Mouse (Mus musculus) neural tube, embryonic 11.5 days (tissue): ENCODE measurements around the gene Atxn3. TPM values are rescaled to one million over a fixed set of nuclear protein-coding genes. Genes with fewer than 3 reads are reported as not detected.

Source experiments
- ATAC-seq: fragments of 200-750 bp; cut with Nextera tagmentation; 2 replicates; pipeline ENCODE4 v1.8.0; 2017; ENCODE audit warnings: moderate number of reproducible peaks, mild to moderate bottlenecking, moderate TSS enrichment, moderate library complexity; ENCODE audit not compliant: insufficient read depth, low FRiP score, low TSS enrichment
- DNase-seq: peaks from one replicate; pipeline ENCODE4 v3.0.0-alpha.2; 2015; ENCODE audit warnings: low spot score
- H3K27ac ChIP-seq: fragments of 300-500 bp; sonication (generic); 2 replicates; pipeline ENCODE4 v1.5.1; 2014; ENCODE audit warnings: low read depth, mild to moderate bottlenecking, low read length
- H3K27me3 ChIP-seq: fragments of 300-500 bp; sonication (generic); 2 replicates; pipeline ENCODE4 v1.6.1; 2014; ENCODE audit warnings: mild to moderate bottlenecking, low read length, mixed read lengths; ENCODE audit not compliant: control insufficient read depth, insufficient read depth
- H3K36me3 ChIP-seq: fragments of 300-500 bp; sonication (generic); 2 replicates; pipeline ENCODE4 v1.6.1; 2014; ENCODE audit warnings: mild to moderate bottlenecking, low read length, moderate library complexity, mixed read lengths; ENCODE audit not compliant: control insufficient read depth, insufficient read depth
- H3K4me1 ChIP-seq: fragments of 300-500 bp; sonication (generic); 2 replicates; pipeline ENCODE4 v1.6.1; 2014; ENCODE audit warnings: low read length, mixed read lengths; ENCODE audit not compliant: control insufficient read depth, insufficient read depth
- H3K4me2 ChIP-seq: fragments of 300-500 bp; sonication (generic); 2 replicates; pipeline ENCODE4 v1.6.1; 2014; ENCODE audit warnings: low read depth, mild to moderate bottlenecking, moderate library complexity
- H3K4me3 ChIP-seq: fragments of 300-500 bp; sonication (generic); 2 replicates; pipeline ENCODE4 v1.5.1; 2014; ENCODE audit warnings: low read depth, low read length
- H3K9ac ChIP-seq: fragments of 300-500 bp; sonication (generic); 2 replicates; pipeline ENCODE4 v1.6.1; 2014; ENCODE audit warnings: mild to moderate bottlenecking, low read length
- H3K9me3 ChIP-seq: fragments of 300-500 bp; sonication (generic); 2 replicates; pipeline ENCODE4 v1.6.1; 2016; ENCODE audit warnings: low read length; ENCODE audit not compliant: control insufficient read depth
- WGBS: fragments of 180-500 bp; shearing (Covaris S2); extraction: QIAGEN DNeasy Blood & Tissue Kit; methylation state at CpG from one replicate; pipeline ENCODE4 v1.1.7; 2014; 5-methylcytosine and 5-hydroxymethylcytosine counted together
- polyA plus RNA-seq: library from polyadenylated mRNA; unstranded; fragments of >200 nt; fragmentation: Nextera tagmentation; extraction: Ambion mirVana; gene quantifications from 2 replicates; pipeline ENCODE4 v1.2.1, GENCODE M21; 2014

The Atxn3 gene
- polyA plus RNA-seq, 1 experiment from 2014 or later, result 14.1 TPM

GRCm38 (mm10) chr12:101905817-101906216 is 52.2 kb downstream of the Atxn3 start:
- Histone ChIP-seq H3K27me3 (no peaks in the 10 kb centered on the region), H3K9ac (no peak overlapping the region), H3K4me3 (no peak overlapping the region), H3K4me1 (no peaks in the 10 kb centered on the region), H3K27ac (no peak overlapping the region), H3K9me3 (no peaks in the 10 kb centered on the region), H3K36me3 (no peaks in the 10 kb centered on the region), H3K4me2 (no peak overlapping the region)
- DNase-seq (no peak), ATAC-seq (no peak)
- WGBS, result 90% methylated on average over 12 of the region's 12 CpGs

- ATAC-seq (no peak), DNase-seq (no peak)
- Histone ChIP-seq H3K4me2 (no peak overlapping the region), H3K27ac (no peak overlapping the region), H3K36me3 (no peaks in the 10 kb centered on the region), H3K4me1 (no peaks in the 10 kb centered on the region), H3K4me3 (no peak overlapping the region), H3K9me3 (no peaks in the 10 kb centered on the region), H3K9ac (no peak overlapping the region), H3K27me3 (no peaks in the 10 kb centered on the region)
- WGBS, result 87% methylated on average over 4 of the region's 4 CpGs
Observed at GRCm38 (mm10) chr12:101904906-101905305, 53.1 kb downstream of the Atxn3 start.

GRCm38 (mm10) chr12:101904170-101904569 is 53.9 kb downstream of the Atxn3 start:
- no peak overlapping the region for H3K4me3 ChIP-seq
- H3K4me2 ChIP-seq, result no peak overlapping the region
- H3K27ac ChIP-seq, result no peak overlapping the region
- no peak overlapping the region for H3K9ac ChIP-seq
- no peaks in the 10 kb centered on the region for H3K36me3 ChIP-seq
- no peaks in the 10 kb centered on the region for H3K27me3 ChIP-seq
- DNase-seq (no peak), ATAC-seq (no peak)
- H3K4me1 ChIP-seq, result no peaks in the 10 kb centered on the region
- whole genome bisulfite sequencing, result 94% methylated on average over 3 of the region's 3 CpGs
- H3K9me3 ChIP-seq, result no peaks in the 10 kb centered on the region

GRCm38 (mm10) chr12:101899671-101900245 is 58.3 kb downstream of the Atxn3 start:
- Histone ChIP-seq H3K9ac (no peak overlapping the region), H3K4me1 (no peaks in the 10 kb centered on the region), H3K4me2 (no peak overlapping the region), H3K36me3 (no peaks in the 10 kb centered on the region), H3K27ac (no peak overlapping the region), H3K9me3 (no peaks in the 10 kb centered on the region), H3K4me3 (no peak overlapping the region), H3K27me3 (no peaks in the 10 kb centered on the region)
- 95% methylated on average over 2 of the region's 2 CpGs for WGBS
- ATAC-seq, result no peak
- no peak for DNase-seq

- Histone ChIP-seq H3K27ac (no peak overlapping the region), H3K36me3 (no peaks in the 10 kb centered on the region), H3K4me3 (no peak overlapping the region), H3K9ac (no peak overlapping the region), H3K4me2 (no peak overlapping the region), H3K4me1 (no peaks in the 10 kb centered on the region), H3K9me3 (no peaks in the 10 kb centered on the region), H3K27me3 (no peaks in the 10 kb centered on the region)
- WGBS, result 96% methylated on average over 8 of the region's 8 CpGs
- no peak for DNase-seq
- ATAC-seq, result no peak
Observed at GRCm38 (mm10) chr12:101898966-101899365, 59.1 kb downstream of the Atxn3 start.

GRCm38 (mm10) chr12:101897113-101897512 is 60.9 kb downstream of the Atxn3 start:
- no peaks in the 10 kb centered on the region for H3K9me3 ChIP-seq
- 0 out of 2 replicates have a peak, but pooled peaks cover 3% of the 10 kb centered on the region for H3K36me3 ChIP-seq
- WGBS, result 78% methylated on average over 7 of the region's 7 CpGs

GRCm38 (mm10) chr12:101893296-101893695 is 64.8 kb downstream of the Atxn3 start:
- Histone ChIP-seq H3K4me2 (no peak overlapping the region), H3K36me3 (0 out of 2 replicates have a peak, but pooled peaks cover 3% of the 10 kb centered on the region), H3K27ac (no peak overlapping the region), H3K27me3 (no peaks in the 10 kb centered on the region), H3K4me3 (no peak overlapping the region), H3K9me3 (no peaks in the 10 kb centered on the region), H3K4me1 (no peaks in the 10 kb centered on the region), H3K9ac (no peak overlapping the region)
- ATAC-seq (no peak), DNase-seq (no peak)
- 90% methylated on average over 8 of the region's 8 CpGs for WGBS

More at GRCm38 (mm10) chr12:101897113-101897512, 60.9 kb downstream of the Atxn3 start:
- Histone ChIP-seq H3K4me2 (no peak overlapping the region), H3K27me3 (no peaks in the 10 kb centered on the region), H3K27ac (no peak overlapping the region), H3K9ac (no peak overlapping the region), H3K4me3 (no peak overlapping the region), H3K4me1 (no peaks in the 10 kb centered on the region)
- DNase-seq, result no peak
- ATAC-seq, result no peak

- Histone ChIP-seq H3K4me2 (no peak overlapping the region), H3K27ac (no peak overlapping the region), H3K4me3 (no peak overlapping the region), H3K9me3 (no peaks in the 10 kb centered on the region), H3K4me1 (no peaks in the 10 kb centered on the region), H3K27me3 (no peaks in the 10 kb centered on the region), H3K36me3 (0 out of 2 replicates have a peak, but pooled peaks cover 3% of the 10 kb centered on the region), H3K9ac (no peak overlapping the region)
- ATAC-seq, result no peak
- 96% methylated on average over 2 of the region's 2 CpGs for WGBS
- no peak for DNase-seq
Observed at GRCm38 (mm10) chr12:101892832-101893231, 65.2 kb downstream of the Atxn3 start.

- ATAC-seq (no peak), DNase-seq (no peak)
- no peaks in the 10 kb centered on the region for H3K27me3 ChIP-seq
- 0 out of 2 replicates have a peak, but pooled peaks cover 3% of the 10 kb centered on the region for H3K36me3 ChIP-seq
- no peaks in the 10 kb centered on the region for H3K9me3 ChIP-seq
- H3K4me1 ChIP-seq, result no peaks in the 10 kb centered on the region
- no peak overlapping the region for H3K4me3 ChIP-seq
- H3K27ac ChIP-seq, result no peak overlapping the region
- H3K9ac ChIP-seq, result no peak overlapping the region
- H3K4me2 ChIP-seq, result no peak overlapping the region
- WGBS, result 92% methylated on average over 5 of the region's 5 CpGs
Observed at GRCm38 (mm10) chr12:101891066-101891465, 67.0 kb downstream of the Atxn3 start.
